ENCODE assay signal across 21 mouse cellular contexts in the genomic region with DNA sequence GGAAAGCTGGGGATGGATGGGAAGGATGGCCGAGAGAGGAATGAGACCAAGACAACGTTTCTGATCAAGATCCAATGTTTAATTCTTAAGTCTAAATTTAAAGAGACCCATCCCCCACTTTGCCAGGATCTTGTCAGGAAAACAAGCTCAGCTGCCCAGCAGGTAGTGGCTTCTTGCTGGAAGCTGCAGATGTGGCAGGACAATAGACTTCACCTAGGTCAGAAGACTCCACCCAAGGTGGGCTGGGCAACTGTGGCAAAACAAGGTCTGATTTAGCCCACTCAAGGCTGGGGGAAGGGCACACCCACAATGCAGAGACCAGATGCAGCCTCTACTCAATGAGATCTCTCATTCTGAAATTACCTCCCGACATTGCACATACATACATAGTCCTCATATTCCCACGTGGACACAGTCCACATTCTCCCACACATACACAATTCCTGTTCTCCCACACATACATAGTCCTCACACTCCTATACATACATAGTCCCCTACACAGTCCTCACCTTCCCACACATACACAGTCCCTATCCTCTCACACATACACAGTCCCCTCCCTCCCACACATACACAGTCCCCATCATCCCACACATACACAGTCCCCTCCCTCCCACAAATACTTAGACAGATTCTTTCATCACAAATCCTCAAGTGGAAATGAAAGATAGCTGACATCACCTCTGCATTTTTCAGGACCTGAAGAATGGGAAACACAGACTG.
DNase-seq lines count a peak whose midpoint lies in the region; ATAC-seq lines count a peak whose summit lies in the region.
"Had no signal": no experiment of that assay in that cellular context is flagged by ENCODE, and none has a peak within 500 bp of the region (broad histone marks: within the 10 kb centered on the region; RNA-seq: fewer than 3 reads in every experiment).

No protein-coding gene starts in this region.

- peaks cover 11% of the 10 kb centered on the region for H3K4me1 ChIP-seq in forebrain, embryonic 13.5 days
- H3K4me1 ChIP-seq in forebrain, embryonic 10.5 days: peaks cover 19% of the 10 kb centered on the region
- peaks cover 13% of the 10 kb centered on the region for H3K4me1 ChIP-seq in hindbrain, embryonic 12.5 days
- no peaks in the 10 kb centered on the region for H3K4me1 ChIP-seq in hindbrain, embryonic 11.5 days (replicated peaks; ENCODE audit: control insufficient read depth, insufficient read depth, low read length)
- H3K4me1 ChIP-seq in midbrain, embryonic 16.5 days (ENCODE audit: control insufficient read depth, insufficient read depth, low read length): no peaks in the 10 kb centered on the region
- no peaks in the 10 kb centered on the region for H3K4me1 ChIP-seq in midbrain, embryonic 15.5 days
- H3K4me1 ChIP-seq: liver, embryonic 12.5 days had no signal

- WGBS in forebrain, embryonic 13.5 days: 78% methylated on average over 4 of the region's 4 CpGs
- WGBS in forebrain, embryonic 10.5 days: 80% methylated on average over 4 of the region's 4 CpGs
- WGBS in hindbrain, embryonic 12.5 days: 84% methylated on average over 4 of the region's 4 CpGs
- 79% methylated on average over 4 of the region's 4 CpGs for WGBS in hindbrain, embryonic 11.5 days
- 80% methylated on average over 4 of the region's 4 CpGs for WGBS in midbrain, embryonic 16.5 days
- WGBS in midbrain, embryonic 15.5 days: 82% methylated on average over 4 of the region's 4 CpGs

- no peak overlapping the region for H3K4me2 ChIP-seq in forebrain, embryonic 13.5 days
- no peak overlapping the region for H3K4me2 ChIP-seq in hindbrain, embryonic 12.5 days (replicated peaks)
- H3K4me2 ChIP-seq in hindbrain, embryonic 11.5 days (replicated peaks; ENCODE audit: low read depth, low read length): no peak overlapping the region
- H3K4me2 ChIP-seq in midbrain, embryonic 16.5 days (ENCODE audit: low read length): no peak overlapping the region
- no peak overlapping the region for H3K4me2 ChIP-seq in midbrain, embryonic 15.5 days
- H3K4me2 ChIP-seq: embryonic facial prominence, embryonic 12.5 days; limb, embryonic 12.5 days; liver, embryonic 12.5 days had no signal

- H3K4me3 ChIP-seq in forebrain, embryonic 13.5 days: no peak overlapping the region
- no peak overlapping the region for H3K4me3 ChIP-seq in forebrain, embryonic 10.5 days
- no peak overlapping the region for H3K4me3 ChIP-seq in hindbrain, embryonic 12.5 days
- H3K4me3 ChIP-seq in hindbrain, embryonic 11.5 days (ENCODE audit: low read depth, low read length): no peak overlapping the region
- no peak overlapping the region for H3K4me3 ChIP-seq in midbrain, embryonic 16.5 days (ENCODE audit: low read depth, low read length)
- H3K4me3 ChIP-seq in midbrain, embryonic 15.5 days: no peak overlapping the region
- H3K4me3 ChIP-seq: embryonic facial prominence, embryonic 12.5 days; limb, embryonic 12.5 days; liver, embryonic 12.5 days; myocyte had no signal

- DNase-seq in forebrain, embryonic 10.5 days (ENCODE audit: extremely low spot score, low spot score): no peak
- no peak for DNase-seq in hindbrain, embryonic 11.5 days (ENCODE audit: low spot score)
- DNase-seq in ZHBTc4 (ENCODE audit: low read depth, low spot score): peak; percentile 23
- DNase-seq: adrenal gland, adult 8-10 months; cerebellum, adult 8-10 months; gastrocnemius, postnatal 25 days; heart, postnatal 10 days; kidney, adult 9 months; lung, adult 2 months; lung, postnatal 36 days; right cerebral cortex, postnatal 4 days had no signal

- no peaks in the 10 kb centered on the region for H3K27me3 ChIP-seq in forebrain, embryonic 13.5 days
- no peaks in the 10 kb centered on the region for H3K27me3 ChIP-seq in forebrain, embryonic 10.5 days (ENCODE audit: poor library complexity, severe bottlenecking)
- H3K27me3 ChIP-seq in hindbrain, embryonic 12.5 days: no peaks in the 10 kb centered on the region
- H3K27me3 ChIP-seq in hindbrain, embryonic 11.5 days (ENCODE audit: control insufficient read depth, insufficient read depth, low read length): no peaks in the 10 kb centered on the region
- no peaks in the 10 kb centered on the region for H3K27me3 ChIP-seq in midbrain, embryonic 16.5 days (ENCODE audit: control insufficient read depth, insufficient read depth, low read depth, low read length)
- no peaks in the 10 kb centered on the region for H3K27me3 ChIP-seq in midbrain, embryonic 15.5 days (replicated peaks)
- H3K27me3 ChIP-seq: embryonic facial prominence, embryonic 12.5 days; limb, embryonic 12.5 days; liver, embryonic 12.5 days had no signal

- no peak overlapping the region for H3K27ac ChIP-seq in forebrain, embryonic 13.5 days
- no peak overlapping the region for H3K27ac ChIP-seq in forebrain, embryonic 10.5 days
- no peak overlapping the region for H3K27ac ChIP-seq in hindbrain, embryonic 12.5 days
- no peak overlapping the region for H3K27ac ChIP-seq in hindbrain, embryonic 11.5 days (ENCODE audit: low read depth, low read length)
- no peak overlapping the region for H3K27ac ChIP-seq in midbrain, embryonic 16.5 days (ENCODE audit: low read length)
- H3K27ac ChIP-seq in midbrain, embryonic 15.5 days: no peak overlapping the region
- H3K27ac ChIP-seq: embryonic facial prominence, embryonic 12.5 days; limb, embryonic 12.5 days; liver, embryonic 12.5 days had no signal

- ATAC-seq in forebrain, embryonic 13.5 days: peak; percentile 67; the same call in 1 of the 2 replicates
- ATAC-seq in hindbrain, embryonic 12.5 days (ENCODE audit: low FRiP score): 0 out of 2 replicates have a peak, but pooled peaks have one; percentile 52
- ATAC-seq in hindbrain, embryonic 11.5 days (ENCODE audit: low FRiP score): no peak
- peak; percentile 60; the same call in 1 of the 2 replicates for ATAC-seq in midbrain, embryonic 16.5 days
- ATAC-seq in midbrain, embryonic 15.5 days (replicated peaks): no peak
- no peak for ATAC-seq in erythroid progenitor cell, adult 5-6 weeks (replicated peaks; ENCODE audit: low FRiP score, poor library complexity, severe bottlenecking)
- ATAC-seq: CD4-positive, CD25-positive, alpha-beta regulatory T cell, adult 4 months; liver, embryonic 12.5 days had no signal

- no peaks in the 10 kb centered on the region for H3K36me3 ChIP-seq in forebrain, embryonic 13.5 days (ENCODE audit: poor library complexity, severe bottlenecking)
- no peaks in the 10 kb centered on the region for H3K36me3 ChIP-seq in forebrain, embryonic 10.5 days (replicated peaks)
- H3K36me3 ChIP-seq in hindbrain, embryonic 12.5 days: no peaks in the 10 kb centered on the region
- no peaks in the 10 kb centered on the region for H3K36me3 ChIP-seq in hindbrain, embryonic 11.5 days (ENCODE audit: control insufficient read depth, insufficient read depth, low read length)
- no peaks in the 10 kb centered on the region for H3K36me3 ChIP-seq in midbrain, embryonic 16.5 days (ENCODE audit: control insufficient read depth, insufficient read depth, low read length)
- H3K36me3 ChIP-seq in midbrain, embryonic 15.5 days (replicated peaks): no peaks in the 10 kb centered on the region
- H3K36me3 ChIP-seq: embryonic facial prominence, embryonic 12.5 days; limb, embryonic 12.5 days; liver, embryonic 12.5 days had no signal

- H3K9ac ChIP-seq in forebrain, embryonic 13.5 days: no peak overlapping the region
- H3K9ac ChIP-seq in hindbrain, embryonic 12.5 days: no peak overlapping the region
- H3K9ac ChIP-seq in hindbrain, embryonic 11.5 days (ENCODE audit: low read depth, low read length): no peak overlapping the region
- no peak overlapping the region for H3K9ac ChIP-seq in midbrain, embryonic 16.5 days (ENCODE audit: low read depth, low read length)
- no peak overlapping the region for H3K9ac ChIP-seq in midbrain, embryonic 15.5 days
- H3K9ac ChIP-seq: embryonic facial prominence, embryonic 12.5 days; limb, embryonic 12.5 days; liver, embryonic 12.5 days had no signal

- H3K9me3 ChIP-seq in forebrain, embryonic 13.5 days (replicated peaks): no peaks in the 10 kb centered on the region
- no peaks in the 10 kb centered on the region for H3K9me3 ChIP-seq in forebrain, embryonic 10.5 days
- H3K9me3 ChIP-seq in hindbrain, embryonic 12.5 days (replicated peaks): no peaks in the 10 kb centered on the region
- H3K9me3 ChIP-seq in hindbrain, embryonic 11.5 days (ENCODE audit: control insufficient read depth, low read length): no peaks in the 10 kb centered on the region
- no peaks in the 10 kb centered on the region for H3K9me3 ChIP-seq in midbrain, embryonic 16.5 days (replicated peaks; ENCODE audit: control insufficient read depth, low read length, poor library complexity, severe bottlenecking)
- H3K9me3 ChIP-seq in midbrain, embryonic 15.5 days: no peaks in the 10 kb centered on the region
- H3K9me3 ChIP-seq: embryonic facial prominence, embryonic 12.5 days; limb, embryonic 12.5 days; liver, embryonic 12.5 days had no signal

Comparison
In these comparisons a context has a peak if more than half of its experiments do, and no peak if none do; other contexts are left out.
1. ATAC-seq: peak in forebrain, embryonic 13.5 days (single experiment), hindbrain, embryonic 12.5 days (single experiment) and midbrain, embryonic 16.5 days (single experiment); none in hindbrain, embryonic 11.5 days (single experiment), midbrain, embryonic 15.5 days (single experiment) and erythroid progenitor cell, adult 5-6 weeks (single experiment).